Mouse (Mus musculus) kidney, adult 9 months (tissue): ENCODE results near the gene Srsf5.
"Not testable (repeated sequence)": the region's sequence is repeated elsewhere in the genome, so short reads cannot be mapped to it uniquely, and the experiment has no call there.

Experiments
- DNase-seq: peaks from one replicate; pipeline ENCODE4 v3.0.0; 2022

The Srsf5 gene

GRCm38 (mm10) chr12:80945334-80945995, at the start of gene Srsf5:
Gene Srsf5 (plus strand): TSS chr12:80945504.
- peak; percentile 98 for DNase-seq

DNA sequence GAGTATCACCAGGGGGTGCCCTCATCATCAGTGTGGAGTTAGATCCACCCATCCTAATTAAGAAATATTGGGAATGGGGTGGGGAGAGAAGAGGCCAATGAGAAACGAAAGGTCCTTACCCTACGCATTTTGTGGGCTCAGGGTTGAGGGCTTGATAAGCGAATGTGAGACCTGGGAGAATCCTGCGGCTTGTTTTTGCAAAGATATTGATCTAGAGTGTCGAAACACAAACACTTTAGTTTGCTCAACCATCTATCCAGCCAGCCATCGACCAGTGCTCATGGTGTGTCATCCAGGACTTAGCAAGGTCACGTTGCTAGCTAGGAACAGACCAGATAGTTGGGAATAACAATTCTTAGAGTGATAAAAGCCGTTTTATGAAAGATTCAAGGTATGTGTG, 35.7 kb upstream of the Srsf5 start:
- DNase-seq = no peak

- DNase-seq = peak; percentile 44
Measured at GRCm38 (mm10) chr12:80917764-80918163, 27.5 kb upstream of the Srsf5 start.

DNA sequence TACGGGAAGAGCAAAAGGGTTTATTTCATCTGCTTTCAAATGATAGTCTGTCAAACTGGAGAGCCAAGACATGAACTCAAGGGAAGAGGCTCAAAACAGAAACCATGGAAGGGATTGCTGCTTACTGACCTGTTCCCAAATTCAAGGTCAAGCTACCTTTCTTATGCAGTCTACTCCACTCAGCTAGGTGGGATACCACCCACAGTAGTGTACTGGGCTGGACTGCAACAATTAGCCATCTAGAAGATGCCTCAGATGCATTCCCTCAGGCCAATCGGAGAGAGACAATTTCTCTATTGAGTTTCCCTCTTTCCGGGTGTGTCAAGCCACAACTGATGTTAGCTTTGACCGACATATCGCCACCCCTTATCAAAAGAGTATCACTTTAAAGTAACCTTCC, 24.0 kb upstream of the Srsf5 start:
- no peak for DNase-seq

DNA sequence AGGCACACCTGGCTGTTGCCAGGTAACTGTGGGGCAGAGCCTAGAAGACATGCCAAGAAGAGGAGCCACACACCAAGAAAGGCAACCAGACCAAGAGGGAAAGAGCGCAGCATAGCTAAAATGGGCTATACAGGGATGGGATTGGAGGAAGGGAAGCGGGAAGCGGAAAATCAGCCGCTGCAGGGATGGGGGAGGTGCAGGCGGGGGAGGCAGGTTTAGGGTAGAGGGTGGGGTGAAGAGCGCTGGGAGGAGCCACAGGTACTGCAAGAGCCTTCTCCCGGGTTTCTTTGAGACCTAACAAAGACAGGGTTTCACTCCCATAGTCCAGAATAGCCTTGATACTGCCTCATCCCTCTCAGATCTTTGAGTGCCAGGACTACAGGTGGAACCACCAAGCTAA, 22.4 kb upstream of the Srsf5 start:
- DNase-seq = no peak

DNA sequence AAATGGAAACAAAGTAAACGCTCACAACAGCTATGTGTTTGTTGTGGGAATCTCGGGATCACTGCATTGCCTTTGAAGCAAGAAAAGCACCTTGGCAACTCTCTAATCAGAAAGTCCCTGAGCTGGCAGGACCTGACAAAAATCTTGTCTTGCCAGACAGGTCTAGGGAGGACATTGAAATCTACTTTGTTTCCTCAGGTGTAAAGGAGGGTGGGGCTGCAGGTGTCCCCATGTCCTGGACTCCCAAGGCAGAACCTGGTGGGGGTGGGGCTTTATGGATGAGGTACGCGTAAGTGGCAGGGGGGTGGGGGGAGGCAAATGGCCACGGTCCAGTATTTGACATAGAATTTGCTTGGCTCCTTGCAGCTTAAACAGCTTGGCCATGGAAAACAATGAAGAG, 21.7 kb upstream of the Srsf5 start:
- no peak for DNase-seq

DNA sequence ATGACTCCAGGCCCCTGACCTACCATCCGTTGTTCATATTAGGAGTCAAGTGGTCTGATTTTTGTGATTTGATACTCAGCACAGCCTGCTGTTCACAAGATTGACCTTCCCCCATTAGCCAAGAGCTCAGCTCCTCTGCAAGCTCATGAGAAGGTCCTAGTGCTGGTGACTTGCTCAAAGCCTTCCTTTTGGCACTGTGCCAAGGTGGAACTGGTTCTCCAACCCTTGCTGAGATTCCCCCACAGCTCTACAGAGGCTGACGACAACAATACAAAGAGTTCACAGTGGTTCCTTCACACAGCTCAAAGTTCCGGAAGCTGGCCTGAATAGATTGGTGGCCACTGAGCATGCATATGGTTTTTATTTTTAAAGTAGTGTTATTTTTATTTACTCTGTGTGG, 21.1 kb upstream of the Srsf5 start:
- no peak for DNase-seq

GRCm38 (mm10) chr12:80925919-80926318, 19.4 kb upstream of the Srsf5 start:
- DNase-seq = peak; percentile 91

DNA sequence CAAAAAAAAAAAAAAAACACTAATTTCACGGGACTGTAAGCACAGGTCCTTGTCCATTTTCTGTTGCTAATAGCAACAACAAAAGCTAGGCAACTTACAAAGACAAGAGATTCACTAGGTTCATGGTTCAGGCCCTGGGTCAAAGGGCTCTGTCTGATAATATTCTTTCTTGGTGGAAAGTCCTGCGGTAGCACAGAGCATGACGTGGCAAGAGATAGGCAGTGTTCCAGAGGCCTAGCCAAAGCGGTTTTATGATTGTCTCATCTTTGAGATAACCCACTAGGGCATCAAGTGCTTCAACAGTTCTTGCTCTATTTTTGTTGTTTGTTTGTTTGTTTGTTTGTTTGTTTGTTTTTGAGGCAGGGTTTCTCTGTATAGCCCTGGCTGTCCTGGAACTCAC, 18.8 kb upstream of the Srsf5 start:
- no peak for DNase-seq

DNA sequence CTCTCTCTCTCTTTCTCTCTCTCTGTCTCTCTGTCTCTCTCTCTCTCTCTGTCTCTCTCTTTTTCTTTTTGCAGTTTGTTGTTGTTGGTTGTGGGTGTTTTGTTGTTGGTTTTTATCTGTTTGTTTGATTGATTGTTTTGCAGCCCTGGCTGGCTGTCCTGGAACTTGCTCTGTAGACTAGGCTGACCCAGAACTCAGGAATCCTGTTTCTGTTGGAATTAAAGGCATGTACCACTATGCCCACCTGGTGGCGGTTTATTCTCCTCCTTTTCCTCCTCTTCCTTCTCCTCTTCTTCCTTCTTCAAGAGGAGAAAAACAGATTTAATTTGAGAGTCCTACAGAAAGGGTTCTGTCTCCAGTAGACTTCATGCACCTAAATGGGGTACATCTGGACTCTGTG, 17.8 kb upstream of the Srsf5 start:
- no peak for DNase-seq

- peak; percentile 90 for DNase-seq
Measured at GRCm38 (mm10) chr12:80928881-80929280, 16.4 kb upstream of the Srsf5 start.

- DNase-seq = peak; percentile 68
Measured at GRCm38 (mm10) chr12:80930141-80930540, 15.2 kb upstream of the Srsf5 start.

- DNase-seq = no peak
Measured at GRCm38 (mm10) chr12:80931402-80932140, 13.7 kb upstream of the Srsf5 start.

- peak; percentile 62 for DNase-seq
Measured at GRCm38 (mm10) chr12:80932865-80933264, 12.4 kb upstream of the Srsf5 start.

GRCm38 (mm10) chr12:80936751-80937150, 8.6 kb upstream of the Srsf5 start:
- DNase-seq = no peak

GRCm38 (mm10) chr12:80937331-80938029, 7.8 kb upstream of the Srsf5 start:
- DNase-seq = no peak

DNA sequence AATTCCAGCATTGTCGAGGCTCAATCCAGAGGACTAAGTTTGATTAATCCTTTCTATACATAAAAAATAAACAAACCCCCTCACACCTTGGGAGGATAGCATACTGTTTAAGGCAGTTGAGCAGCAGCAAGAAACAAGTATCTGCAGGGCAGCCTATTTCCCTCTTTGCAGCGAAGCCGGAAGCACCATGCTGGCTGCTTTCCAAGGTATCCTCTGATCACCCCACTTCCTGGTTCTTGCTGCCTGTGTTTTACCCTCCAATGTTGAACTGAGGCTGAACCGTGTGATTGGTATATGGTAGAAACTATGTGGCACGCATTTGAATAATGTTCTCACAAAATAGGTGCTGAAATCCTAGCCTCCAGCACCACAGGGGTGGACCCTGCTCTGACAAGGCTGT, 6.7 kb upstream of the Srsf5 start:
- DNase-seq = peak; percentile 70

DNA sequence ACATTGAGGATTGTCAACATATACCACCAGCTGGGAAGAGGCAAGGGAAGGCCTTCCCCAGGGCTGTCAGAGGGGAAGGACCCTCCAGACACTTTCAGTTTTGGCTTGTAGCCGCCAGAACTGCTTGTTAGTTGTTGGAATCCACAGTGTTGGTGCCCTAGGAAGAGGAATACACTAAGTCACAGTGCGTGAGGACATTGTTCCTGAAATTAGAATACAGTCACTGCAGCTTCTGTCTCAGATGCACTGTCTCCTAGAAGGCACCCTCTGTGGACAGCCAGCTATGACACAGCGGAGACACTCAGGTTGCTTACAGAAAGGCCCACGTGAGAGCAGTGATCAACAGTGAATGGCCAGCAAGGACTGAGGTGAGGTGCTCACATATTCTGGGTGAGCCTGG, 6.1 kb upstream of the Srsf5 start:
- DNase-seq = no peak

GRCm38 (mm10) chr12:80941886-80942285, 3.4 kb upstream of the Srsf5 start:
- no peak for DNase-seq

- DNase-seq = no peak
Measured at GRCm38 (mm10) chr12:80943395-80943794, 1.9 kb upstream of the Srsf5 start.

DNA sequence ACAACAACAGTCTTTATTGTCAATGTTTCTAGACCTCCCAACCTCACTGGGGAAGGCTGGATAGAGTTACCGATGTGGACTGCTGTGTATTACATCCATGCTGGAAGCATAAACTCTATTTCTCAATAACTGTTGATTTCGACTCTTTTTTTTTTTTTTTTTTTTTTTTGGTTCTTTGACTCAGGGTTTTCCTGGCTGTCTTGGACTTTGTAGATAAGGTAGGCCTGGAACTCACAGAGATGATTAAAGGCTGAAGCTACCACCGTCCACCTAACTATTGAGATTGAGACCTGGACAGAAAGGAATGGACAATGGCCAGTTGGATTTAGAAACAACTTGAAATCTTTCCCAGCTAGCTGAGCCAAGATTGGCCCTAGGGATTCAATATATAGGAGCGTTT, 1.1 kb upstream of the Srsf5 start:
- DNase-seq = no peak

- not testable (repeated sequence) for DNase-seq
Measured at GRCm38 (mm10) chr12:80944963-80945333, 356 bp upstream of the Srsf5 start.

GRCm38 (mm10) chr12:80945996-80946355, 672 bp downstream of the Srsf5 start:
- peak; percentile 96 for DNase-seq

- no peak for DNase-seq
Measured at GRCm38 (mm10) chr12:80948202-80948601, 2.9 kb downstream of the Srsf5 start.
